Mouse (Mus musculus) layer of hippocampus, postnatal 25 days (tissue): ENCODE results near the gene Cep135. TPM values are rescaled to one million over a fixed set of nuclear protein-coding genes. Genes with fewer than 3 reads are reported as not detected.

Source experiments
- DNase-seq, 2 experiments: peaks; one replicate each; pipeline ENCODE4 v3.0.0; 2022; ENCODE audit warnings: mixed read lengths in 2 of 2, low spot score in 1 of 2; ENCODE audit errors: extremely low spot score in 1 of 2
- total RNA-seq, 2 experiments: library from RNA; stranded (reverse); gene quantifications; 2 replicates each; pipeline ENCODE4 v1.2.3; 2021

Gene Cep135
- total RNA-seq, 2 experiments from 2014 or later, result 5.3 to 7.6 TPM

DNA sequence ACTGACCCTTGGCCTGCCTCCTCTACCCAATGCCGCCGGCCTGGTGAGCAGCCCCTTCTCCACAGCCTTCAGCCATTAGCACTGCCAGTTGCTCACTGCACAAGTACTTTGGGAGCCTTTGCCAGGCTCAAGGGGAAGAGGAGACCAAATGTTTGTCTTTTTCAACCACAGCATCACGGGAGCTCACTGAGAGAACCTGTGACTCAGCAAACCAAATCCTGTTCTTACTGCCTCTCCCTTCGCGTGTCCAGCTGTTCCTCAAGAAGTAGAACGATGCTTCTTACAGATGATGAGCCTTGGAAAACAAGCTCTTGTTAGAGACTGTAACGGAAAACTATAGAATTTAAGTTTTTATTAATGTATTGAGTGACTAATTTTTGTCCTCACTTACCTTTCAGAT, 55.7 kb downstream of the Cep135 start:
- no peak for DNase-seq

DNA sequence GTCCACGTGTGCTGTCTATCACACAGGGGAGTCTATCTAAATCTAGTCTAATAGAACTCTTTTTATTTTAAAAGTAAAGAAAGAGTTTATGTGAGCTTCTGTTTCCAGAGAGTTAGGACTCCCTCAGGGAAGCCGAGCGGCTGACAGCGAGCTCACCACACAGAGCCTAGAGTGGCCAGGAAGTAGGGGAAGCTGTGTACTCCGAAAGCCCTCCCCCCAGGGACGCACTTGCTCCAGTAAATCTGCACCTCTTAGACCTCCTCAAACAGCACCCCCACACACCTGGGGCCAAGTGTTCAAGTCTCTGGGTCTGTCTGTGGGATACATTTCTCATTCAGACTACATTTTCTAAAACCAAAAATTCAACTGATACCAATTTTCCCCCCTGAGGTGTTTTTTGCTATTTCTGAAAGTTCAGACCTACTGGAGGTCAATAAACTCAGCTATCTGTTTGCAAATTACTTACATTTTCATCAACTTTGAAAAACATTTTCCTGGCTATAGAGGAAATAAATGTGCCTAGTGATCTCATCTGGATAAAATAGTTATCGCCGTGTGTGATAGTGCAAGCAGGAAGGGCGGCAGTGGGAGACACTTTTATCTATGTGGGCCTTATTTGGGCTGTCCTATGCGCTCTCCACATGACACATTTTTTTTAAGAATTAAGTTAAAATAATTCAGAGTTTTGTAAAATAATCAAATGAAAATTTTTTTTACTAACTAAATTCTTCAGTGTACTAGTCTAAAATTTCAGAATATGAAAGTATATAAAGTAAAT, 56.8 kb downstream of the Cep135 start:
- DNase-seq, result no peak

DNA sequence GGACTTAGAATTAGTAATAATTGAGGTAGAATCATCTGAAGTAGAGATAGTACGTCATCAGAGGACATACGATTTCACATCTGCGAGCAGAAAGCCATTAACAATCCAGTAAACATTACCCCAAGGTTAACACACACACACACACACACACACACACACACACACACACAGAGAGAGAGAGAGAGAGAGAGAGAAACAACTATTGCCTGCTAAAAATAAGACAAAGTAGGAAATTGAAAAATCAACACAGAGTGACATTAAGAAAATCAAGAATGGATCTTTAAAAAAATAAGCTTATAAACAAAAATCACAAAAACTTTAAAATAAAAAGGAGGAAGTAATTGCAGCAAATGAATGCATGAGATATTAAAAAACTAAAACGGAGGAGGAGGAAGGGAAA, 61.4 kb downstream of the Cep135 start:
- no peak for DNase-seq

DNA sequence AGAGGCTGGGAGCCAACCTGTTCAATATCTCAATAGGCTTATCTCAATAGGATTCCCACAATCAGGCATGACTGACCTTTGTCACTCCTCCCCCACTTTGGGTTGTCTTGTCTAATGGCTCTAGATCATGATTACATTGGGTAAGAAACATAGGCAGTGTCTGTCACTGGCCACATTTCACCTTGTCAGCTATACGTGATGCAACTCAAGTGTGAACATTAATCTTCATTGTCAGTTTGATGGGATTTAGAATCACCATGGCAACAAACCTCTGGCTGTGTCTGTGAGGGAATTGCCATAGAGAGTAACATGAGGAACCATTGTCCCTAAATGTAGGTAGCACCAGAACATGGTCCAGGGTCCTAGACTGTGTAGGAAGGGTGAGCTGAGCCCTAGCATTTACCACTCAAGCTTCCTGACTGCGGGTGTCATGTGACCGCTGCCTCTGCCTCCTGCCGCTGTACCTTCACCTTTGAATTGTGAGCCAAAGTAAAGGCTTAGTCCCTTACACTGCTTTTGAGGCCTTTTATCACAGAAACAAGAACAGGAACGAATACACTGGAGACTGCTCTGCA, 62.7 kb downstream of the Cep135 start:
- no peak for DNase-seq

DNA sequence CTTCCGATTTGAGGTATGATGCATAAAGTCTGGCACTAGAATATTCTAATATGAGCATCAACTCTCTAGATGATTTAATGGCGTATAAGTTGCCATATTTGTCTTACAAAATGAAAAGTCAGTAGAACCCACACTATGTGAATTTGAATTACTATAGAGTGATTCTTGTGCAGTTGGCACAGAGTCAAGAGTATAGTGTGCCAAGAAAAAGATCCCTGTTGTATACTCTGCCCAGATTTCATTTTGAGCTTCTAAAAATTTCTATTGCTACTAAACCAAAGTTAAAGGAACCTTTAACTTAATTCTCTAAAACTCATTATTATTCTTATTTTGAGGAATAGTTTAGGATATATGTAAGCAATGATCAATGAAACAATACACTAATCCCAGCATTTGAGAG, 67.7 kb downstream of the Cep135 start, which contains the start of gene C530008M17Rik:
C530008M17Rik (plus strand) TSS at position 301 of the 400 bp plus-strand sequence.
- no peak for DNase-seq

DNA sequence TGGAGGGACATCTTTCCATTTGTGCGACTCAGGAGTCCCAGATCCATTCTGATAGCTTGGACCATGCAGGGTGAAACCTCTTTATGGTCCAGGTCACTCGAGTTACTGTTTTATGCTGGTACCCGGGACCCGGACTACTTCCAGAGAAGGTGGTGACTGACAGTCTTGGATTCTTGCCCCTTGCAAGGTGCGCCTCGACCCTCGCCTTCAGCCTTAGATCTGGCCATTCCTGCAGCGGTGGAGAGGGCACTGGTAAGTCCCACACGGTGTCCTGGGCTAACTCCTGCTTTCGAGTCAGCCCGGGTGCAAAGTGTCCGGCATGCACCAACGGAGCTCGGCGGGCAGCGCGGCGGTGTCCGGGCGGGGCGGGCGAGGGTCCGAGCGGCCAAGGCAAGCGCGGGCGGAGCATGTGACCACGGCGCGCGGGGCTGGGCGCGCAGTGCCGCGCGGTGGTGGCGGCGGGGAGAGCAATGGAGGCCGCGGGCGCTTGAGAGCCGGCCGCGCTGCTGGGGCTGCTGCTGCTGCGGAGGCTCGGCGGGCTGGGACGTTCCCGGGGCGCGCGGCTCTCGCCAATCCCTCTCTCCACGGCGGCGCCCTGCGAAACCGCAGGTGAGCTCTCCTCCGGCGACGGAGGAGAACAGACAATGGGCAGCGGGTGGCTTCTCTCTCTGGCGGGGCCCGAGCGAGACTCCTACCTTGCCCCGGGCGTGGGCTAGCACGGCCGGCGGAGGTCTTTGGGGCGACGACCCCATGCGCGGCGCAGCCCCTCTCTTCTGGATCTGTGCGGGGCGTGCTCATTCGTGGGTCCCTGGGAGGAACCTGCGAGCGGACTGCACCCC, 69.0 kb downstream of the Cep135 start:
- DNase-seq, result peak; percentile 61 to 63

DNA sequence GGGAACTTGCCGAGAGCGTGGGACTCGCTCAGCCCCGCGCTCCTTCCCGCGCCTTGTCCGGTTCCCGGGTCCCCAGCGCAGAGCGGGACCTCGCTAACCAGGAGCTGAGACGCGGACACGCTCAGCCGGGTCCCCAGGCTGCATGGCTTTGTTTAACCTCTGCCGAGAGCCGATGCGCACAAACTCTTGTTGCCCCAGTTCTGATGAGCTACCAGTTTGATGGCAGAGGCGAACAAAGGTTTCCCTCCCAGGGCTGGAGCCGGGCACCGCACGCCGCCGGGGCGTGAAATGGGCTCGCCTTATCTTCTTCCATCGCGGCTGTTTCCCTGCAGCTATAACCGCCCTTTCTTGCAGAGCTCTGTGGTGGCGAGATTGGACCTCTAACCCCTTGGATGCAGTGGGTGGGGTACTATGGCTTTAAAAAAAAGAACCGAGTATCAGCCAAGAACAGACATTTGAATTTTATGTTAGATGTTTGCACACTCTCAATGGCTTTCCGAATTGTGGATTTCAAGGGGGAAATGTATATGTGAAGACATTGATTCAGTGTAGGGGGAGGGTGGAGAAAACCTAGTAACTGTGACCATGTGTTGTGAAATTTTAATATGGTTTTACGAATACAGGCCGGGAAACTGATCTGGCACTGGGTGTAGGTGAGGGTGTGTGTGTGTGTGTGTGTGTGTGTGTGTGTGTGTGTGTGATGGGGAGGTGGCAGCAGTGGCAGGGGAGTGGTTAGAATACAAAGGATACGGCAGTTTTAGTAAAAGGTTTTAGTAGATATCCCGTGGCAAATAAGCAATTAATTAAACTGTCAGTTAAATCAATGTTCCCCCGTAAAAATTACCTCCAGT, 69.8 kb downstream of the Cep135 start:
- peak; percentile 26 to 27 for DNase-seq

DNA sequence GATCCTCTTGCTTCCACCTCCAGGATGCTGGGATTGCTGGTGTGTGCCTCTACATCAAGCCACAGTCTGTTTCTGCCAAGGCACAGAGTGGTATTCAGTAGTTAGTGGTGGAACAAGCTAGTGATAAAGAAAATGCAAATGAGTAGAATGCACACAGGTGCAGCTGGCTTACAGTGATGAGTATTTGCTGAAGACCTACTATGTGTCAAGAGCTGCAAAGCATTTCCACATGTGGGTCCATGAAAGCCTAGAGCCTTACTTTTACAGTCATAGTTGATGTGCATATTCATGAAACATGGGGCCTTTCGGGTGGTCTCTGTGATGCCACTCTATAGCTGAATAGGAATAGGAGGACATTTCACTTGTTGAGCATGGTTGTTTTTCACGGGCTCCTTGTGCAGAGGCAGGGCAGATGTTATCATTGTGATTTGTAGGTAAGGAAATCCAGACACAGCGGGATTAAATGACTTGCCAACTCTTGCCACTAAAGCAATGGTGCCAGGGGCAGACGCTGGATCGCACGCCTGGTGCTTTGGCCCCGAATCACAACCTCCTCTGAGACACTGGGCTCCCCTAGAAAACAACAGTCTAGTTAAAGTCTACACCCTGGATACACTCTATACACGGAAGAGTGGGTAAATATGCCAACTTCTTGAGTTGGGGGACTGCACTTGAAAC, 71.6 kb downstream of the Cep135 start:
- no peak for DNase-seq

DNA sequence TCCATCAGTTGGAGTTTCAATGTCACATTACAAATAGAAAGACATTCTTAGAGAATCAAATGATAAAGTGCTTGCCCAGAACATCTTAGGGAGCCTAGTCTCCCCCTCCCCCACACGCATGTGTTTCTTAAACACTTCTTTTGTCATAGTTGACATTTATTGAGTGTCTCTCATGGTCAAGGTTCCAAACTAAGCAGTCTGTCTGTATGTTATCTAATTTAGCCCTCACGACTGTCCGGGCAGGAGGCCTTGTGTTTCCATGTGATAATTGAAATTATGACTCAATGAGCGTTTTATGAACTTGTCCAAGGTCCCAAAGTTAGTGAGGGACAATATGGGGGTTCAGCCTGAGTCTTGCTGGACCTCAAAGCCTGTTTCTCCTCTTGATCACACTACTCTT, 72.8 kb downstream of the Cep135 start:
- DNase-seq, result no peak

DNA sequence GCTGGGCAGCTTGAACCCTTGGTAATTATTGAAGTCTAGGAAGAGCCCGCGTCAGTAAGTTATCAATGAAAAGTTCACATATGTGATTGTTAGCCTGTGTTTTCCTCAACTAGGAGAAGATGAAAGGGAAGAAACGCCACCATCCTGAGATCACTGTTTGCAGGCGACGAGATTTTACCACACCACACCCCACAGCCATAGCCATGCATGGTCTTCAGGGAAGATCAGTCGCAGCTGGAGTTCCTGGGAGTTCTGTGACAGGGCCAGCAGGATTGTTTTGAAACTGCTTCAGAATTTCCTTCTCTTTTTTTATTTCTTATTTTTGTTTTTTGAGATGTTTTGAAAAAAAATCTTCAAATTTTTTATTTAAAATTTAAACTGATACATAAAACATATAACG, 76.4 kb downstream of the Cep135 start:
- no peak for DNase-seq

DNA sequence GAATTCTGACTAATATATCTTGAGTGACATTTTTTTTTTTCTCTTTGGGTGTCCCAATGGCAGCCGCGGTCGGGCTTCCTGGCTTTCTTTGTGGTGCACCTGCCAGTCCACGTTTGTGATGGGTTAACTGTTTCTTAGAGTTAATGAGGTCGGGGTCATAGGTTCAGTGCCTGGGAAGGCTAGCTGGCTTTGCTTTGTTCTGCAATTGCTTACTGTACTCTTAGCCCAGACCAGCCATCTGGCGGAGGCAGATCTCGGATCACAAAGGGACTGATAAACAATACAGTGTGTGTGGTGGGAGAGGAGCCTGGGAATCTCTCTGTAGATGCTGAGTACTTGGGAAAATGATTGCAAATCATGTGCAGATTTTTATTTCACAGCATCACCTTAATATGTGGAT, 76.9 kb downstream of the Cep135 start:
- DNase-seq, result no peak

DNA sequence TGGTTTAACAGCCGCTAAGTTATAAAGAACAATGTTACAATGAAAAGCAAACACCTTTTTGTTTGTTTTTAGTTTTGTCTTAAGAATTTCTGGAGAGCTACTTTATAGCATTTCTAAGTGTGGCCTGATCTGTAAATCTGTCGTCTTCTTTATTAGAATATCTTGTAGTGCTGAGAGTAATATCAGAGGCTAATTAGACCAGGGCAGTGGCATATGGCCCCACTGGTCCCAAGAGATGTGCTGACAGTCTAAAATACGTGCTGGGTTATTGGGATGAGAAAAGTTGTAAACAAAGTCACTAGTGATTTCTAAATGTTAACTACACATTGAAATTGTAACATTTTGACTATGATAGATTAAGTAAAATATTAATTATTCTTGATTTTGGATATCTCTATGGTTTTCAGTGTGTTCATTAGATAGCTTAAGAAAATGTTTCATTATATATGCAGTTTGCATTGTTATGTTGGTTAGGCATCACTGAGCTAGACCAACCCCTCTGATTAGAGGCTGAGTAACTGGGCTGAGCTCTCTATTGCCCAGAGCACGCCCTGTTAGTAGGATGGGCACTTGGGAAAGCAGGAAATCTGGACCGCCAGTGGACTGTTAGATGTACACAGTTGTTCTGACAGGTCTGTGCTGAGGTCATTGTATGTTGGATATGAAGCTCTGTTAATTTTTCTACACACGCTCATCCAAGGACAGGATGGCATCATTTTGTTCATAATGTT, 77.7 kb downstream of the Cep135 start:
- DNase-seq, result no peak

DNA sequence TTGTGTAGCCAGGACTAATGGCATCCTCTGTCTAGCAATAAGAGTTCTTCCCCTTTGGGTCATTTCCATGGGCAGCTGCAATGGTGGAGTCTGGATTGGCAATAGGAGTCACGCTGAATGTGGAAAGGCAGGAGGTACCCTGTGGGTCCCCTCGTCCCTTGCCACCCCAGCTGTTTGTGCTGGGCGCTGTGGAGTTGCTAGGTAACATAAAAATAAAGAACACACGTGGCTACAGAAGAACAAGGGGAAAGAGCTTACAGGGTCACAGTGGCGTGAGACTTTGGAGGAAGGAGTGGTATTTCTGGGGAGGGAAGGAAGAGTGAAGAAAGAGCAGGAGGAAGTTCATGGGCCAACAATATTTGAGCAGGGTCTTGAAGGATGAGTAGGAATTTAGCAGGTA, 79.6 kb downstream of the Cep135 start:
- DNase-seq, result no peak

DNA sequence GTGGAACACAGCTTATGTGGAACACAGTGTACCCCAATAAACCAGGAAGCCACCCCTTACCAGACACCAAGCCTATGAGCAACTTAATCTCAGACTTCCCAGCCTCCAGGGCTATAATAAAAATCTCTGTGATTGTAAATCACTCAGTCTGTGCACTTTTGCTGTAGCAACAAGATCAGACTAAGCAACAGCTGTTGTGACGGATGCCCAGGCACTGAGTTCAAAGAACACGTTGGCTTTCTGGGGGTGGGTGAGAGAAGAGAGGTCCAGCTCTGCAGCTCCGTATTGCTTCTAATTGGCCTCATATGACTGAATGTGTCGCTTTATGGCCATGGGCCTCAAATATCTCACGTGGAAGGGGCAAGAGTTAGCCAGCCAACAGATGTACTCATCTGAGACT, 80.0 kb downstream of the Cep135 start:
- no peak for DNase-seq

DNA sequence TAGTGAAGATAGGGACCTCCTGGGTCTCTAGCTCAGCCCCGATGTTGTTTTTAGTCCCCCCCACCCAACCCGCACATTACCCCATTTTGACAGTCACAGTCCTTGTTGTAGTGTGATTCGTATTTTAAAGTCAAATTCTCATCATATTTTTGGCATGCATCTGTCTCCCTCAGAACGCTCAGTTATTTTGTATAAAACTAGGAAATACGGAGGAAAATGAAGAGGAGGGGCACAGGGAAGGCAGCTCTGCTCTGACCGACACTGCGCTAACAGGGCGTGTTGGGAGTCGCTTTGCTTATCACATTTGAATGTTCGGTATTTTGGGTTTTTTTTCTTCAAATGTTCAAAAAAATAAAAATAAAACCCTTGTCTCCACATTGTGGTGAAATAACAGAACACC, 81.7 kb downstream of the Cep135 start:
- DNase-seq, result no peak

DNA sequence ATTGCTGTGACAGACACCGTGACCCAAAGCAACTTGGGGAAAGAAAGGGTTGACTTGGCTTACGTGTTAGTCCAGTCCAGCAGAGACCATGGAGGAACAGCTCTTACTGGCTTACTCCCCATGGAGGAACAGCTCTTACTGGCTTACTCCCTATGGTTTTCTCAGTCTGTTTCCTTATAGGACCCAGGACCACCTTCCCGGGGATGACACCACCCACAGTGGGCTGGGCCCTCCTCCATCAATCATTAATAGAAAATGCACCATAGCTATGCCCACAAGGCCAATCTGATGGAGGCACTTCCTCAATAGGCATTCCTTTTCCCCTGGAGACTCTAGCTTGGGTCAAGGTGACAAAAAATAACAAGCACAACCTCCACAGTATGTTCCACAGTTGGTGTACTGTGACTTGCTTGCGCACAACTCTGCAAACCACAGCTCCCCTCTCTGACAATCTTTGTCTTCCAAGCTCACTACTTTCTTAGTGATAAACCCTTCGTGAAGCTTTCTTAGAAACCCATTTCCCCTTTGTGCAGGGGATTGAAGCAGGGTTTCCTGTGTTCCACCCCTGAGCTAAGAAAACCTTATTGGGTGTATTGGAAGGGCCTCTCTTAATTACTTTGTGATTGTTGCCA, 85.6 kb downstream of the Cep135 start:
- no peak for DNase-seq

DNA sequence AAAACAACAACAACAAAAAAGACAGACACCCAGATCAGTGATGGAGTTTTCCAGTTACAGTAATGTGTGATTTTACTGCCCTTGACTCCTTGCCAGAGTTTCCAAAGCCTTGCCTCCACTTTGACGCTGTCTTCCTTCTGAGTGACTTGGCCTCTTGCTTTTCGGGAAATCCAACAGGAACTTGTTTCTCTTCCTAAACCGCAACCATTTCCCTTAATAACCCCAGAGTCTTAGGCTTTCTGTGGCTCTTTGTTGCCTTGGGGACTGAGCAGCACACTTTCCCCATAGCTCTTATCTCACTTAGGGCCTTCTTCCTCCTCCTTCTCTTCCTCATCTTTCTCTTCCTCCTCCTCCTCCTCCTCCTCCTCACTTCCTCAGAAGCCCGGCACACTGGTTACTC, 86.9 kb downstream of the Cep135 start:
- no peak for DNase-seq

DNA sequence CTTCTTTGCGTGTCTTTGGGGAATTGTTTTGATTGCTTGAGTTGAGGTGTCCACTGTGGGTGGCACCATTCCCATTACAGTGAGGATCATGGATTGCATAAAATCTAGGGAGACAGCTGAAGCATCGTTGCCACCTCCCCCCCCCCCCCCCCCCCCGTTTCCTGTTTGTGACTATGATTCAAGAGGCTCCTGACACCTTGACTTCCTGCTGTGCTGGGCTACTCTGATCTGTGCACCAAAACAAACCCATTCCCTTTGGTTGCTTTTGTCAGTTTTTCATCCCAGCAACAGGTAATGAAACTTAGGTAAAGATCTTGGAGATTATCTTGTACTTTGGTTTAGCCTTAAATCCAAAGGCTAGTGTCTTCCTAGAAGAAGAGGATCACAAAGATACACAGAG, 92.5 kb downstream of the Cep135 start:
- no peak for DNase-seq
